Mouse (Mus musculus) ES-E14 (cell line): Measurements from ENCODE around the gene Pirb. TPM values are rescaled to one million over a fixed set of nuclear protein-coding genes. Genes with fewer than 3 reads are reported as not detected.
"Not testable (repeated sequence)": the region's sequence is repeated elsewhere in the genome, so short reads cannot be mapped to it uniquely, and the experiment has no call there.

Experiments used
- DNase-seq: peaks from one replicate; pipeline ENCODE4 v3.0.0-alpha.2; 2013; ENCODE audit warnings: low read depth, low spot score
- H3K27ac ChIP-seq: 2 replicates; pipeline ENCODE4 v1.5.1; 2012; ENCODE audit warnings: low read depth, mild to moderate bottlenecking, low read length, moderate library complexity, mixed read lengths; ENCODE audit not compliant: poor library complexity, insufficient read depth, severe bottlenecking
- H3K36me3 ChIP-seq: 2 replicates; pipeline ENCODE4 v1.6.1; 2012; ENCODE audit warnings: mild to moderate bottlenecking, low read length, moderate library complexity, mixed read lengths; ENCODE audit not compliant: control insufficient read depth, poor library complexity, insufficient read depth, severe bottlenecking
- H3K4me1 ChIP-seq, 2 experiments: fragments of 150-350 bp in 1 of 2; sonication (generic) in 1 of 2; 2 replicates each; pipeline ENCODE4 v1.6.1; 2012; ENCODE audit warnings: low read length in 2 of 2, mild to moderate bottlenecking in 1 of 2, mixed read lengths in 1 of 2; ENCODE audit not compliant: control insufficient read depth in 2 of 2, insufficient read depth in 2 of 2, poor library complexity in 1 of 2
- H3K4me3 ChIP-seq, 2 experiments: fragments of 150-350 bp in 1 of 2; sonication (generic) in 1 of 2; 2 replicates each; pipeline ENCODE4 v1.5.1; 2012; ENCODE audit warnings: low read length in 2 of 2, low read depth in 1 of 2, mild to moderate bottlenecking in 1 of 2, mixed read lengths in 1 of 2; ENCODE audit not compliant: insufficient read depth in 1 of 2, poor library complexity in 1 of 2, severe bottlenecking in 1 of 2
- H3K9ac ChIP-seq: 2 replicates; pipeline ENCODE4 v1.6.1; 2012; ENCODE audit warnings: low read depth, mild to moderate bottlenecking, low read length, mixed read lengths; ENCODE audit not compliant: poor library complexity, insufficient read depth, severe bottlenecking
- H3K9me3 ChIP-seq: fragments of 150-350 bp; sonication (generic); 2 replicates; pipeline ENCODE4 v1.6.1; 2012; ENCODE audit warnings: low read depth, mild to moderate bottlenecking, low read length; ENCODE audit not compliant: control insufficient read depth, insufficient read depth
- CHD2 ChIP-seq: IDR thresholded peaks from 2 replicates; pipeline ENCODE4 v1.6.1; 2014; ENCODE audit warnings: mild to moderate bottlenecking, low read depth, low read length, inconsistent platforms
- HCFC1 ChIP-seq: IDR thresholded peaks from 2 replicates; pipeline ENCODE4 v1.6.1; 2012; ENCODE audit warnings: low read length, inconsistent platforms, borderline replicate concordance; ENCODE audit not compliant: insufficient read depth
- MAFK ChIP-seq: IDR thresholded peaks from 2 replicates; pipeline ENCODE4 v1.6.1; 2014; ENCODE audit warnings: mild to moderate bottlenecking, low read depth, low read length, inconsistent platforms; ENCODE audit not compliant: insufficient read depth
- ZC3H11A ChIP-seq: IDR thresholded peaks from 2 replicates; pipeline ENCODE4 v1.6.1; 2012; ENCODE audit warnings: low read depth, mild to moderate bottlenecking, inconsistent platforms, low read length, borderline replicate concordance
- ZNF384 ChIP-seq: IDR thresholded peaks from 2 replicates; pipeline ENCODE4 v1.6.1; 2012; ENCODE audit warnings: low read depth, low read length, inconsistent platforms
- in situ Hi-C, 2 experiments: fragments of 600-800 bp; cut with MboI; formaldehyde crosslinking; loops; one replicate each; pipeline ENCODE4 v1.15.1; 2025; ENCODE audit warnings: low sequenced_read_pairs in 2 of 2, inconsistent platforms in 1 of 2; ENCODE audit not compliant: unreplicated experiment in 2 of 2
- total RNA-seq: library from RNA; depleted of rRNA; stranded (reverse); fragments of 300-350 nt; gene quantifications from 2 replicates; pipeline ENCODE4 v1.2.3, GENCODE M21; 2012

Pirb gene
- total RNA-seq, 1 experiment = 0.09 TPM

DNA sequence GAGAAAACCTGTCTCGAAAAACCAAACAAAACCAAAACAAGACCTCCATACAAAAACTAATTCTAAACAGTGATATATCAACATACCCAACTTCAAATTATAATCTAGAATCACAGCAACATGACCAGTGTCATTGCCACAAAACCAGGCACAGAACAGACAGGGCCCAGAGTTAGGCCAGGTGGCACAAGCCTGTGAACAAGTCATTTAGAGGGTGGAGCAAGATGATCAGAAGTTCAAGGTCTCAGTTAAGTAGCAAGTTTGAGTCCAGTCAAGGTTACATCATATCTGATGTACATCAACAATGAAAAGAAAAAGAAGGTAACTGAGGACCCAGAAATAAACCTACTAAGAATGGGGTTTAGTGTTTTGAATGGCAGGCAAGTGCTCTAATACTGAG is 11.2 kb downstream of the Pirb start:
- TF ChIP-seq HCFC1 = no peak
- TF ChIP-seq CHD2 = no peak; the same call in 1 of the 2 replicates
- no peak for TF ChIP-seq ZNF384
- TF ChIP-seq ZC3H11A = no peak
- no peak for TF ChIP-seq MAFK

DNA sequence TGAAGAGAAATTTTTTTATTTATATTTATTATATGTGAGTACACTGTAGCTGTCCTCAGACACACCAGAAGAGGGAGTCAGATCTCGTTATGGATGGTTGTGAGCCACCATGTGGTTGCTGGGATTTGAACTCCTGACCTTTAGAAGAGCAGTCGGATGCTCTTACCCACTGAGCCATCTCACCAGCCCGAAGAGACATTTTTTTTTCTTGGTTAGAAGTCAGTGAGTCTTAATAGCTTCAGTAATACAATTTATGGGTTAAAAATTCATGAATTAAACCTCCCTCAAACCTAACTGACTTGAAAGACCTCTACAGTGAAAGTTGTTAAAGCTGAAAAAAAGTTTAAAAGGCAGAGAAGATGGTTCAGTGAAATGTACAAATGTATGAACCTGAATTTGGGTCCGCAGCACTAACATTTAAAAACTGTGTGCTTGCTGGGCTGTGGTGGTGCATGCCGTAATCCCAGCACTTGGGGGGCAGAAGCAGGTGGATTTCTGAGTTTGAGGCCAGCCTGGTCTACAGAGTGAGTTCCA is 11.7 kb downstream of the Pirb start:
- H3K9ac ChIP-seq, H3K27ac ChIP-seq, H3K9me3 ChIP-seq, H3K4me1 ChIP-seq, H3K4me3 ChIP-seq, in situ Hi-C loops: not testable (repeated sequence)
- DNase-seq = peak; percentile 34
- H3K36me3 ChIP-seq = peaks cover 32% of the 10 kb centered on the region

More for the DNA sequence above, 11.2 kb downstream of the Pirb start:
- no peak overlapping the region for H3K27ac ChIP-seq
- in situ Hi-C loops = no loop called here
- H3K4me3 ChIP-seq = no peak overlapping the region
- no peaks in the 10 kb centered on the region for H3K9me3 ChIP-seq
- no peak overlapping the region for H3K9ac ChIP-seq
- DNase-seq = peak; percentile 40
- peaks cover 31% of the 10 kb centered on the region for H3K36me3 ChIP-seq
- H3K4me1 ChIP-seq = no peaks in the 10 kb centered on the region

DNA sequence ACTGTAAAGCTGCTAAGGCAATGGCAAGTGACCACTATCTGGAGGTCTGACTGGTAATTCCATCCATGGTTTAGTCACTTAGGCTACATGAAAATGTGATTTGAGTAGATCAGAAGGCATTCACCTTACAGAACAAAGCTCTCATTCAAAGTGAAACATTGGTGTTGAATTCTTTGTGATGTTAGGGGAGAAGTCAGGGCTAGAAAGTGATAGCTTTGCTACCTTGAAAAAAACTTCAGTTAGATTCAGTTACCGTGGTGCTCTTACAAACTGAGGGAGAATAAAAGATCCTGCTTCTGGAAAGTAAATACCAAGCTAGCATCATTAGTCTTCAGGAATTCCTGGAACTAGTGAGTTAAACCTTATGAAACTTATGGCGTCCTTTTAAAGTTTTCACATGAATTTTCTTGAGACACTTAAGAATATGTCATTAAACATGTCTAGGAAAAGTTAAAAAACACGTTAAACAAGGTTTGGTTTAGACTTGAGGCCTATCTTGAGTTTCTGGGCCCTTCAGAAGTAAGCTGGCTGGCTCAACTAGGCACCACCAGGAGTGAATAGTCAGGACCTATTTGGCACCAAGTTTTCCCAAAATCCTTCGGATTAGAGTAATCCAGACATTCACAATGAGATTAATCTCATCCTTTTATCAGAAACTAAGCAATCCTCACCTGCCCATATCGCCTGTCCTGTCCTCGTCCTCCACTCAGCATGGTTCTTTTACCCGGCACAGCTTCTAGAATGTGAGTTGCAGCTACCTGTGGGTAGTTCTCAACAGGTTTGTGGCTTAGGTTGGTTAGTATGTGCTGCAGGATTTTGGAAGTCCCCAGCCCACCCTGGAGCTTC is 12.4 kb downstream of the Pirb start:
- Histone ChIP-seq H3K9me3 (no peaks in the 10 kb centered on the region), H3K4me1 (no peaks in the 10 kb centered on the region), H3K4me3 (no peak overlapping the region; a peak in 1 of 4 replicates), H3K27ac (peak overlapping the region; percentile 4; the same call in 1 of the 2 replicates), H3K9ac (no peak overlapping the region), H3K36me3 (peaks cover 32% of the 10 kb centered on the region)
- peak; percentile 36 for DNase-seq
- in situ Hi-C loops = no loop called here
- TF ChIP-seq ZC3H11A (no peak), CHD2 (peak; percentile 64; the same call in 1 of the 2 replicates), ZNF384 (no peak)

DNA sequence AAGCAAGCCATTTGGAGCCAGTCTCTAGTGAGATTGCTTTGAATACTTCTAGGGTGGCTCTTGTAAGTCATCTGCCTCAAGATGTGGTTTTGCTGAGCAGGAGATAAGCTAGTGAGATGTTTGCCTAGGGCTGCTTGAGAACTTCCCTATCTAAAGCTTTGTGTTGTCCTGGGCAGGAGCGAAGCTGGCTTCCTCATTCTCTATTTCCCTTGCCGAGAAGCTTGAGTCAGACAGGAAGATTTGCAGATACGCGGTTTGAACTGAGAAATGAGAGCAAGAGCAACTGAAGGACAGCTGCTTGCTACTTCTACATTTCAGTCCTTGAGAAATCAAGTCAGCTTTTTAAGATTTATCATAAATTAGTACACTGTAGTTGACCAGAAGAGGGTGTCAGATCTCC is 13.2 kb downstream of the Pirb start:
- Histone ChIP-seq H3K27ac (peak overlapping the region; percentile 4; the same call in 1 of the 2 replicates), H3K4me1 (no peaks in the 10 kb centered on the region), H3K9ac (peak overlapping the region; percentile 95; the same call in 1 of the 2 replicates), H3K36me3 (peaks cover 32% of the 10 kb centered on the region), H3K4me3 (peak overlapping the region in 1 of 2 experiments; percentile 85; a peak in 1 of 4 replicates), H3K9me3 (no peaks in the 10 kb centered on the region)
- no peak for DNase-seq
- in situ Hi-C loops = no loop called here
- TF ChIP-seq HCFC1 (no peak), MAFK (no peak), ZNF384 (no peak), ZC3H11A (no peak), CHD2 (no peak)
